Mouse (Mus musculus): Measurements from ENCODE around the gene Ppp1r14c.

- TF ChIP-seq CTCF (IDR thresholded peaks at IDR 0.05; ENCODE audit: borderline replicate concordance, extremely low read depth, insufficient read depth, insufficient read length): no peak
- no peak for TF ChIP-seq POLR2A (IDR thresholded peaks at IDR 0.05; ENCODE audit: borderline replicate concordance, extremely low read depth, insufficient read depth, insufficient read length, poor library complexity, severe bottlenecking)
Measured at GRCm38 (mm10) chr10:3476611-3477010, 110.8 kb downstream of the Ppp1r14c start.
